Mouse (Mus musculus): ENCODE measurements around the gene Tmem86b.

DNA sequence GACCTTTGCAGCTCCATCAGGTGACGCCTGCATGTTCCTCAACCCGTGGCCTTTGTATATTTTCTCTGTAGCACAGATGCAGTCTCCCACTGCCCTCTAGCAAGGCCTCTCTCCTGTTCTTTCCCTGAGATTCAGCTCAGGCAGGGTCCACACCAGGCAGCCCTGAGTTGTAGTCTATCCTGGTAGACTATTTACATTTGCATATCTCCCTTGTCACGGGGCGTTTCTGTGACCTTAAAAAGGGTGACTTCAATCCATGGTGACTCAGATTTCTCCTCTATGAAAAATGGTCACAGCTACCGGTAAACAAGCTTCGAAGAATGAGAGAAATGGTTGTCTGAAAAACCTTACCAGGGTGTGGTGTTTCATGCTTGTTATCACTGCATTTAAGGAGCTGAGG lies 27.3 kb downstream of the Tmem86b start, which contains the start of gene Ptprh:
- TF ChIP-seq CTCF (IDR thresholded peaks at IDR 0.05; ENCODE audit: low read depth), result no peak
- TF ChIP-seq EP300 (optimal IDR thresholded peaks at IDR 0.05), result no peak

Data from stomach, postnatal 0 days (tissue).